Mouse (Mus musculus): ENCODE measurements around the gene Pou2af1. TPM values are rescaled to one million over a fixed set of nuclear protein-coding genes. Genes with fewer than 3 reads are reported as not detected.

The Pou2af1 gene
- polyA plus RNA-seq (2015; fragmentation: Nextera tagmentation; extraction: Ambion mirVana): 0.07 and 0.39 TPM in 2 replicates

DNA sequence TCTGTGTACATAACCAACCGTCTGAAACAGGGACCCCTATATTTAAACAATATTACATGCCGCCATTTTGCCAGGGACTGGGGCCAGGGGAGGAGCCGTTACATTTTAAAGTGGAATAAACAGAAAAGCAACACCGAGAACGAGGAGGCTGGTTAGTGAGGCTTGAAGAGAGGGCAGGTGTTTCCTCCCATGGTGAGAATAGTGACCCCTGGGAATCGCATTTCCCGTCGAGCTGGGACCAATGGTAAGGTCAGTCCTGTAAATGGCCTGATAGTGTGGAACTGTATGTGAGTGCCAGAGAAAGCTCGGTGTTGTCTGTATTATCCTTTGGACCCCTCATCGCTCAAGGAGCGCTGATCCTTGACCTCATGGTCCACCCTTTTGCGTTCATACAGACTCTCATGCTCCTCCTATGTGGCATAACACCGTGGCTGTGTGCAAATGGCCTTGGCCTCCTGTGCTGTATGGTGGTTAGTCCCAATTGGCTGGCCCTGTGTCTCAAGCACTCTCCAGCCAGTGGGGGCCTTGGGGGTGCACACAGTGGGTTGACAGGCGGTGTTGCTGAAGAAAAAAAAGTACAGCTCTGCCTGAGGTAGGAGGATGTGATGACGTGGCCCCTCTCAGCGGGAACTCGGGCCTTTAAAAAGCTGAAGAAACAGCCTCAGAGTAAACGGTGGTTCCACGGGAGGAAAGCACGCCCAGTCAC, at the start of gene Pou2af1:
Gene Pou2af1 (plus strand): TSS at position 686 of the 706 bp plus-strand sequence.
- no peaks in the 10 kb centered on the region for H3K27me3 ChIP-seq
- no peak for ATAC-seq (ENCODE audit: insufficient number of reproducible peaks, low FRiP score, low TSS enrichment, low read depth)
- H3K9ac ChIP-seq: no peak within 1 kb of the TSS
- H3K4me1 ChIP-seq: no peaks in the 10 kb centered on the region; the same call in 1 of the 2 replicates
- no peaks in the 10 kb centered on the region for H3K9me3 ChIP-seq (replicated peaks)
- no peak within 1 kb of the TSS for H3K4me2 ChIP-seq (replicated peaks)
- no peak within 1 kb of the TSS for H3K4me3 ChIP-seq (replicated peaks)
- no peaks in the 10 kb centered on the region for H3K36me3 ChIP-seq
- 75% methylated on average over 20 of the region's 20 CpGs for WGBS
- H3K27ac ChIP-seq (replicated peaks): no peak within 1 kb of the TSS

DNA sequence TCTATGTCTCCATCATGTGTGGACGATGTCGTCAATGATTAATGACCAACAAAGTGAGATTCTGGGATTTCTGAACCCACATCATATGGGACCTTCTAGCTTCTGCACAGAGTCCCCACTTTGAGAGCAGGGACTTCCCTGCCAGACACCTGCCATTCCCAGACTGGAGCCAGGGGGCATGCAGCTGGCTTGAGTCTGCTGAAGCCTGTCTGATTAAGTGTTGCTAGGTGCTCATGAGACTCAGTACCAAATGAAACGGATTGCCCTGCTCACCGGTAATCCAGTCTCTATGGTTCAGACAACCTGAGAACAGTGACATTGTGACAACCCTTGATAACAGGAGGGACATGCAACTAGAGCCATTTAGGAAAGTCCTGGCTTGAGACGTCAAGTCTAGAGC, 49.5 kb upstream of the Pou2af1 start:
- H3K36me3 ChIP-seq: no peaks in the 10 kb centered on the region
- H3K9ac ChIP-seq: no peak overlapping the region
- peaks cover 10% of the 10 kb centered on the region for H3K4me1 ChIP-seq
- no peak overlapping the region for H3K4me3 ChIP-seq (replicated peaks)
- no peaks in the 10 kb centered on the region for H3K9me3 ChIP-seq (replicated peaks)
- no peak for ATAC-seq (ENCODE audit: insufficient number of reproducible peaks, low FRiP score, low TSS enrichment, low read depth)
- H3K27ac ChIP-seq (replicated peaks): no peak overlapping the region
- no peak overlapping the region for H3K4me2 ChIP-seq (replicated peaks)
- H3K27me3 ChIP-seq: peaks cover 24% of the 10 kb centered on the region
- WGBS: 75% methylated on average over 5 of the region's 5 CpGs

GRCm38 (mm10) chr9:51165312-51166180, 48.0 kb upstream of the Pou2af1 start, which contains the start of gene Gm32742:
Gene Gm32742, minus strand, starts transcription at chr9:51165517.
- no peak within 1 kb of the TSS for H3K4me3 ChIP-seq (replicated peaks)
- no peak within 1 kb of the TSS for H3K9ac ChIP-seq
- no peak within 1 kb of the TSS for H3K27ac ChIP-seq (replicated peaks)
- no peaks in the 10 kb centered on the region for H3K9me3 ChIP-seq (replicated peaks)
- no peaks in the 10 kb centered on the region for H3K36me3 ChIP-seq
- no peak for ATAC-seq (ENCODE audit: insufficient number of reproducible peaks, low FRiP score, low TSS enrichment, low read depth)
- 47% methylated on average over 6 of the region's 6 CpGs for WGBS
- H3K4me2 ChIP-seq (replicated peaks): no peak within 1 kb of the TSS
- peaks cover 11% of the 10 kb centered on the region for H3K27me3 ChIP-seq
- peaks cover 10% of the 10 kb centered on the region for H3K4me1 ChIP-seq

DNA sequence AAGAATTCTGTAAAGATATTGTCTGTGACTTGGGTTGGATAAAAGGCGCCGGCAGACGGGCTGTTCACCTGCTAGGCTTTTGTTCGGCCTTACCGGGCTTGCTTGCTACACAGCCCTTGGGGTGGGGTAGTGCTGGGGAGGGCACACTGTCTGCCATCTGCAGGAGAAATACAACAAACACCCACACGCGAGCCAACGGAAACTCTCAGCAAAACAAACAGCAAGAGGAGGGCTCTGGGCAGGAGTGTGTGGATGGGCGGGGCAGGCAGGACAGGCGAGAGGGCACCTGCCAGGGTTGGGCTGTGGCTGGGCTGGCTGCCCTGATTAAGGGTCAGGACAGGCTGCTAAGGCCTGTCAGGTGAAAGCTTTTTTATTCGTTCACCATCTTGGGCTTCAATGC, 45.6 kb upstream of the Pou2af1 start:
- H3K36me3 ChIP-seq: no peaks in the 10 kb centered on the region
- no peaks in the 10 kb centered on the region for H3K9me3 ChIP-seq (replicated peaks)
- H3K9ac ChIP-seq: no peak overlapping the region
- H3K27ac ChIP-seq (replicated peaks): no peak overlapping the region; the same call in 1 of the 2 replicates
- H3K4me3 ChIP-seq (replicated peaks): no peak overlapping the region
- no peak for ATAC-seq (ENCODE audit: insufficient number of reproducible peaks, low FRiP score, low TSS enrichment, low read depth)
- WGBS: 47% methylated on average over 11 of the region's 11 CpGs
- H3K4me1 ChIP-seq: peaks cover 10% of the 10 kb centered on the region
- no peaks in the 10 kb centered on the region for H3K27me3 ChIP-seq
- no peak overlapping the region for H3K4me2 ChIP-seq (replicated peaks)

DNA sequence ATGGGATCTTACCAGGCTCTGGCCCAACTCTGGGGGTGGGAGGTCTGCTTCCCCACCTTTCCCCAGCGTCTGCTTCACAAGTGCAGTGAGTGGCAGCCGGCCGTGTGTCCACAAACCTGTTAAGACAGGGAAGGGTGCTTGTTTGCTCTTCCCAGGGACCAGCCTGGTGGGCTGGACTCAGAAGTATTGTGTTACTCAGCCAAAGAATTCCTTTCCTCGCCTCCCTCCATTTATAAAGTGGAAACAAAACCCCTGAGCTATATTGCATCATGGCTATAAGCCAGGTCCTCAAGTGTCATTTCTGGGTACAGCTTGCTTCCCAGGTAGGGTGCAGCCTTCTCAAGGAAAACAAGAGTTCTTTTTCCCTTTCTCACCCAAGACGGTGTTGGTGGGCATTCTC, 44.8 kb upstream of the Pou2af1 start:
- no peak for ATAC-seq (ENCODE audit: insufficient number of reproducible peaks, low FRiP score, low TSS enrichment, low read depth)
- Histone ChIP-seq H3K4me2 (replicated peaks) (no peak overlapping the region), H3K27ac (replicated peaks) (no peak overlapping the region; the same call in 1 of the 2 replicates), H3K36me3 (no peaks in the 10 kb centered on the region), H3K4me3 (replicated peaks) (no peak overlapping the region), H3K27me3 (no peaks in the 10 kb centered on the region), H3K4me1 (peaks cover 10% of the 10 kb centered on the region), H3K9ac (no peak overlapping the region), H3K9me3 (replicated peaks) (no peaks in the 10 kb centered on the region)
- WGBS: 43% methylated on average over 5 of the region's 5 CpGs

GRCm38 (mm10) chr9:51169133-51169532, 44.4 kb upstream of the Pou2af1 start:
- Histone ChIP-seq H3K36me3 (no peaks in the 10 kb centered on the region), H3K27me3 (no peaks in the 10 kb centered on the region), H3K4me1 (peaks cover 10% of the 10 kb centered on the region), H3K4me3 (replicated peaks) (no peak overlapping the region), H3K9me3 (replicated peaks) (no peaks in the 10 kb centered on the region), H3K4me2 (replicated peaks) (no peak overlapping the region), H3K9ac (no peak overlapping the region), H3K27ac (replicated peaks) (no peak overlapping the region)
- 84% methylated on average over 7 of the region's 7 CpGs for WGBS
- ATAC-seq (ENCODE audit: insufficient number of reproducible peaks, low FRiP score, low TSS enrichment, low read depth): 0 out of 2 replicates have a peak, but pooled peaks have one; percentile 10

- Histone ChIP-seq H3K9ac (no peak overlapping the region), H3K27ac (replicated peaks) (no peak overlapping the region), H3K4me3 (replicated peaks) (no peak overlapping the region), H3K4me1 (peaks cover 10% of the 10 kb centered on the region), H3K4me2 (replicated peaks) (no peak overlapping the region), H3K27me3 (no peaks in the 10 kb centered on the region), H3K36me3 (no peaks in the 10 kb centered on the region), H3K9me3 (replicated peaks) (no peaks in the 10 kb centered on the region)
- WGBS: 57% methylated on average over 6 of the region's 6 CpGs
- no peak for ATAC-seq (ENCODE audit: insufficient number of reproducible peaks, low FRiP score, low TSS enrichment, low read depth)
These were observed 43.2 kb upstream of the Pou2af1 start for GRCm38 (mm10) chr9:51170298-51170697.

GRCm38 (mm10) chr9:51174890-51175464, 38.5 kb upstream of the Pou2af1 start:
- WGBS: 46% methylated on average over 8 of the region's 8 CpGs
- no peaks in the 10 kb centered on the region for H3K36me3 ChIP-seq
- no peaks in the 10 kb centered on the region for H3K27me3 ChIP-seq
- H3K4me2 ChIP-seq (replicated peaks): no peak overlapping the region
- no peaks in the 10 kb centered on the region for H3K4me1 ChIP-seq
- no peak for ATAC-seq (ENCODE audit: insufficient number of reproducible peaks, low FRiP score, low TSS enrichment, low read depth)
- no peak overlapping the region for H3K9ac ChIP-seq
- no peaks in the 10 kb centered on the region for H3K9me3 ChIP-seq (replicated peaks)
- H3K27ac ChIP-seq (replicated peaks): no peak overlapping the region
- H3K4me3 ChIP-seq (replicated peaks): no peak overlapping the region

DNA sequence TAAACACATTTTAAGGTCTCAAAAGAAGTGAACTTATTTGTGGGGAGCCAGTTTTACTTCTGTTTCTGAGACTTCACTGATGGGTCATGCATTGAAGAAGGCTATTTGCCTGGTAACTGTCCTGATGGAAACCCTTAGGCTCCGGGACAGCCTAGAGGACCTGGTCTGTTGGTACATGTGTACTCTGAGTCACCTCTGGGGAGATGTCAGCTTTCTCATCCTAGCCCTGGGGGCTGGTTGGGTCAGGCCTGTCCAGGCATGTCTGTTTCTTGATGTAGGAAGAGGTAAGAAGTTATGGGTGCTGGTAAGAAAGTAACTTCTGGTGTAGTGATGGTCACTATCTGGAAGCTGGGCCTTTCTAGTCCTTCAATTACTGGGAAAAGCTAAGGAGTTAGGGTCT, 37.8 kb upstream of the Pou2af1 start:
- Histone ChIP-seq H3K9ac (no peak overlapping the region), H3K9me3 (replicated peaks) (no peaks in the 10 kb centered on the region), H3K36me3 (no peaks in the 10 kb centered on the region), H3K27me3 (no peaks in the 10 kb centered on the region), H3K4me2 (replicated peaks) (no peak overlapping the region), H3K4me1 (no peaks in the 10 kb centered on the region), H3K27ac (replicated peaks) (no peak overlapping the region), H3K4me3 (replicated peaks) (no peak overlapping the region)
- no peak for ATAC-seq (ENCODE audit: insufficient number of reproducible peaks, low FRiP score, low TSS enrichment, low read depth)
- WGBS: 83% methylated on average over 1 of the region's 1 CpGs

DNA sequence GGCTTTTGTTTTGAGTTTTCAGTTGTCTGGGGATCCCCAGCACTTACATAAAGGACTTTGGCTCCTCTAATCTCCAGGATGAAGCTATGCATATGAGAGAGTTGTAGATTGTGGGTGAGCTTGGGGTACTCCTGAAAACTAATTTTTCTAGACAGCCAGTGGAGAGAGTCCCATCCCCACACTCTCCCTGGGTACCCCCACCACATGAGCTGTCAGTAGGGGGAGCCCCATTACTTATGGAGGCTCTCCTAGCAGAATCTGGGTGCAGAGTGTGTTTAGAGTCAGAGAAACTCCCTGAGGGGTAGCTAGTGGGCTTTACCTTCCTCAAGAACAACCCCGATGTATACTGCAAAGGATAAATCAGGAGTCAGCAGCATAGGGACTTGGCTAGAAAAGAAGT, 35.2 kb upstream of the Pou2af1 start:
- WGBS: 89% methylated on average over 1 of the region's 1 CpGs
- no peak overlapping the region for H3K4me2 ChIP-seq (replicated peaks)
- no peaks in the 10 kb centered on the region for H3K9me3 ChIP-seq (replicated peaks)
- ATAC-seq (ENCODE audit: insufficient number of reproducible peaks, low FRiP score, low TSS enrichment, low read depth): no peak
- no peaks in the 10 kb centered on the region for H3K4me1 ChIP-seq
- H3K36me3 ChIP-seq: no peaks in the 10 kb centered on the region
- H3K27ac ChIP-seq (replicated peaks): no peak overlapping the region
- no peaks in the 10 kb centered on the region for H3K27me3 ChIP-seq
- no peak overlapping the region for H3K9ac ChIP-seq
- H3K4me3 ChIP-seq (replicated peaks): no peak overlapping the region

DNA sequence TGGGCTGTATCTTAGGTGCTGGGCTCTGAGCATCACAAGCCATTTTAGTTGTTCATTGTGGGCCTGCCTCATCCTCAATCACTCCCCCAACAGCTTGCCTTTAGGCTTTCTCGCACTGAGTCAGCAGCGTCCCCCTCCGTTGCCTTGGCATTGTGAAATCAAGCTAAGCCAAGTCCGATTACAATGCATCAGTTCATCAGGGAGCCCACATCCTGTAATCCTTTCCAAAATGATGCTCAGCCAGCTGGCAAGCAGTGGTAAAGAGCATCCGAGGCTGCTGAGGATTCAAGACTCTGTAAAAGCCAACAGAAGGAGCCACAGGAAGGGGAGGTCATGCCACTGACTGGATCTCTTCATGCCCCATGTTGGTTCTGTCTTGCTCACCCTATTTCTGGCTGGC, 32.9 kb upstream of the Pou2af1 start:
- Histone ChIP-seq H3K4me2 (replicated peaks) (no peak overlapping the region), H3K4me1 (no peaks in the 10 kb centered on the region), H3K9me3 (replicated peaks) (no peaks in the 10 kb centered on the region), H3K36me3 (no peaks in the 10 kb centered on the region), H3K27ac (replicated peaks) (no peak overlapping the region), H3K4me3 (replicated peaks) (no peak overlapping the region), H3K27me3 (no peaks in the 10 kb centered on the region), H3K9ac (no peak overlapping the region)
- no peak for ATAC-seq (ENCODE audit: insufficient number of reproducible peaks, low FRiP score, low TSS enrichment, low read depth)
- WGBS: 52% methylated on average over 5 of the region's 5 CpGs

All from embryonic facial prominence, embryonic 15.5 days (tissue).